Comparison of ENCODE assay signal across 8 mouse cellular contexts in genomic region chr2:174601938-174602685, GRCm38 (mm10). TPM values are rescaled to one million over a fixed set of nuclear protein-coding genes. Genes with fewer than 3 reads are reported as not detected.
A peak's percentile ranks its signal among the peaks of the same experiment; 100 is the strongest.
DNase-seq lines count a peak whose midpoint lies in the region; ATAC-seq lines count a peak whose summit lies in the region.

No protein-coding gene starts in this region.

- DNase-seq in CD4-positive helper T cell, adult 2 months (ENCODE audit: low read depth, low spot score): peak; percentile 94
- peak; percentile 26 for DNase-seq in embryo, embryonic 10.5 days (ENCODE audit: low spot score)
- no peak for DNase-seq in cerebellum, postnatal 36 days
- DNase-seq in cerebellum, postnatal 14 days: no peak
- DNase-seq in left cerebral cortex, postnatal 36 days (ENCODE audit: low spot score in 2 of 2): no peak
- no peak for DNase-seq in testis, postnatal 10 days (ENCODE audit: low spot score)

- intact Hi-C loops in left cerebral cortex, postnatal 36 days (cut with DNase I): no loop called here

- peak; percentile 94 for ATAC-seq in inflammation-experienced regulatory T-cells, adult 6 months
- ATAC-seq in monocyte, adult 5-6 weeks (replicated peaks; ENCODE audit: insufficient number of reproducible peaks, low FRiP score, low TSS enrichment, poor library complexity, severe bottlenecking): peak; percentile 69

RNA-seq across cellular contexts. Expression of gene Zfp831, which starts 41.2 kb away (rescaled TPM):
- 1 to 10 TPM; 7.7 to 9.6 (median 9.0) TPM for polyA plus RNA-seq in inflammation-experienced regulatory T-cells, adult 6 months (2017; shearing (Covaris generic))
- total RNA-seq in monocyte, adult 5-6 weeks (2017): 8.4 to 20.3 TPM (median 8.5 TPM) in 3 replicates
- total RNA-seq in left cerebral cortex, postnatal 36 days (2021): 10 to 100 TPM; 14.2 to 20.2 TPM

Comparison
In these comparisons a context has a peak if more than half of its experiments do, and no peak if none do; other contexts are left out.
1. DNase-seq: peak in CD4-positive helper T cell, adult 2 months (single experiment) and embryo, embryonic 10.5 days (single experiment); none in cerebellum, postnatal 36 days (0 of 2), cerebellum, postnatal 14 days (0 of 2), left cerebral cortex, postnatal 36 days (0 of 2) and testis, postnatal 10 days (single experiment).